In the genomic region with DNA sequence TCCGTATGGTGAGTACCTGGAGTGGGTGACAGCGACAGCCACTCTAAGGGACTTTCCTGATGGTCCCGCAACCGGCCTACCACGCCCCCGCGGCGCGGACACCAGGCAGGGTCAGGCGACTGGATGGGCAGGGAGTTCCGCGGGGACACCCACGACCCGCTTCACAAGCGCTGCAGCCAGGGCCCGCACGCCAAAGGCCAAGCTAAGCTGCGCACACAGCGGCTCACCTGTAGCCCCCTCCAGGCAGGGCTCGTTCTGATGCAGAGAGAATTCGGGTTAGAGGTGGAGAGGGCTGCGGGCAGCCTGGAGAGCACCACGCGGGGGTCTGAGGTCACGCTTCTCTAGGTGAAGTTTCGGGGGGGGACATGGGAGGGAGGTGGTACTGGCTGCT, we compare ENCODE assay signal across 7 mouse cellular contexts. TPM values are rescaled to one million over a fixed set of nuclear protein-coding genes. Genes with fewer than 3 reads are reported as not detected.
DNase-seq lines count a peak whose midpoint lies in the region; ATAC-seq and TF ChIP-seq lines count a peak whose summit lies in the region.

No protein-coding gene starts in this region.

- TF ChIP-seq CTCF in stomach, postnatal 0 days (IDR thresholded peaks at IDR 0.05; ENCODE audit: low read depth): no peak

- TF ChIP-seq EP300 in stomach, postnatal 0 days (optimal IDR thresholded peaks at IDR 0.05): no peak

- H3K4me2 ChIP-seq in forebrain, embryonic 12.5 days: peak overlapping the region; percentile 91
- H3K4me2 ChIP-seq in liver, embryonic 12.5 days: peak overlapping the region; percentile 88
- H3K4me2 ChIP-seq in stomach, postnatal 0 days (replicated peaks; ENCODE audit: low read depth): peak overlapping the region; percentile 96

- 2% methylated on average over 26 of the region's 26 CpGs for whole genome bisulfite sequencing in forebrain, embryonic 12.5 days
- WGBS in liver, embryonic 12.5 days (ENCODE audit: insufficient replicate concordance): 5% methylated on average over 26 of the region's 26 CpGs
- WGBS in stomach, postnatal 0 days: 5% methylated on average over 26 of the region's 26 CpGs

- peaks cover 8% of the 10 kb centered on the region for H3K36me3 ChIP-seq in megakaryocyte, embryonic 14.5 days (replicated peaks; ENCODE audit: low read length)
- H3K36me3 ChIP-seq in forebrain, embryonic 12.5 days (replicated peaks): no peaks in the 10 kb centered on the region
- no peaks in the 10 kb centered on the region for H3K36me3 ChIP-seq in liver, embryonic 12.5 days
- H3K36me3 ChIP-seq in stomach, postnatal 0 days (ENCODE audit: control insufficient read depth, insufficient read depth, low read length): no peaks in the 10 kb centered on the region

- peak overlapping the region; percentile 93 for H3K4me3 ChIP-seq in megakaryocyte, embryonic 14.5 days (replicated peaks)
- peak overlapping the region; percentile 51 for H3K4me3 ChIP-seq in forebrain, embryonic 12.5 days (replicated peaks)
- H3K4me3 ChIP-seq in liver, embryonic 12.5 days: peak overlapping the region; percentile 61
- H3K4me3 ChIP-seq in stomach, postnatal 0 days (ENCODE audit: low read depth, low read length): peak overlapping the region; percentile 50

- H3K9ac ChIP-seq in forebrain, embryonic 12.5 days: peak overlapping the region; percentile 48
- H3K9ac ChIP-seq in liver, embryonic 12.5 days: peak overlapping the region; percentile 59
- H3K9ac ChIP-seq in stomach, postnatal 0 days (ENCODE audit: low read length): peak overlapping the region; percentile 52

- peaks cover 29% of the 10 kb centered on the region for H3K27me3 ChIP-seq in megakaryocyte, embryonic 14.5 days (replicated peaks)
- H3K27me3 ChIP-seq in forebrain, embryonic 12.5 days: peaks cover 61% of the 10 kb centered on the region
- H3K27me3 ChIP-seq in liver, embryonic 12.5 days (replicated peaks): peaks cover 68% of the 10 kb centered on the region
- no peaks in the 10 kb centered on the region for H3K27me3 ChIP-seq in stomach, postnatal 0 days (ENCODE audit: control insufficient read depth, insufficient read depth, low read length)

- H3K4me1 ChIP-seq in megakaryocyte, embryonic 14.5 days: peaks cover 64% of the 10 kb centered on the region
- peaks cover 25% of the 10 kb centered on the region for H3K4me1 ChIP-seq in forebrain, embryonic 12.5 days
- H3K4me1 ChIP-seq in liver, embryonic 12.5 days: peaks cover 38% of the 10 kb centered on the region
- H3K4me1 ChIP-seq in stomach, postnatal 0 days (replicated peaks; ENCODE audit: control insufficient read depth, insufficient read depth): no peaks in the 10 kb centered on the region

- no peak for DNase-seq in stomach, postnatal 0 days (ENCODE audit: low spot score)
- DNase-seq in gastrocnemius, postnatal 14 days: no peak
- DNase-seq in layer of hippocampus, postnatal 14 days (ENCODE audit: low spot score in 2 of 2): no peak

- ATAC-seq in megakaryocyte, adult 5-6 weeks (ENCODE audit: poor library complexity, severe bottlenecking): no peak
- peak; percentile 44; the same call in 1 of the 2 replicates for ATAC-seq in forebrain, embryonic 12.5 days (ENCODE audit: low FRiP score)
- ATAC-seq in liver, embryonic 12.5 days: no peak
- no peak; the same call in 1 of the 2 replicates for ATAC-seq in stomach, postnatal 0 days (ENCODE audit: low FRiP score, low TSS enrichment)

- H3K27ac ChIP-seq in forebrain, embryonic 12.5 days: no peak overlapping the region
- no peak overlapping the region for H3K27ac ChIP-seq in liver, embryonic 12.5 days
- no peak overlapping the region for H3K27ac ChIP-seq in stomach, postnatal 0 days (replicated peaks)

- H3K9me3 ChIP-seq in megakaryocyte, embryonic 14.5 days: peaks cover 8% of the 10 kb centered on the region
- no peaks in the 10 kb centered on the region for H3K9me3 ChIP-seq in forebrain, embryonic 12.5 days
- H3K9me3 ChIP-seq in liver, embryonic 12.5 days (replicated peaks): no peaks in the 10 kb centered on the region
- H3K9me3 ChIP-seq in stomach, postnatal 0 days (ENCODE audit: control insufficient read depth, low read length): no peaks in the 10 kb centered on the region

- intact Hi-C loops in gastrocnemius, postnatal 14 days (cut with DNase I; ENCODE audit: low total_unique reads): no loop called here

RNA-seq across cellular contexts. Expression of gene Gchfr, which starts 0.3 kb away (rescaled TPM):
- polyA plus RNA-seq in megakaryocyte, embryonic 14.5 days (2012; ENCODE audit: insufficient read depth, low replicate concordance): 31.5 and 35.5 TPM in 2 replicates
- not detected in 2 replicates for total RNA-seq in megakaryocyte, adult 5-6 weeks (2015)
- not detected in 2 replicates for total RNA-seq in megakaryocyte, adult 5-6 weeks (2017)
- polyA plus RNA-seq in forebrain, embryonic 12.5 days (2016; fragmentation: Nextera tagmentation; extraction: Ambion mirVana): 2.2 and 2.3 TPM in 2 replicates
- polyA plus RNA-seq in liver, embryonic 12.5 days (2016; fragmentation: Nextera tagmentation; extraction: Ambion mirVana): 28.5 and 31.8 TPM in 2 replicates
- 1.3 and 1.5 TPM in 2 replicates for polyA plus RNA-seq in stomach, postnatal 0 days (2015; fragmentation: Nextera tagmentation; extraction: Ambion mirVana)
- under 1 TPM in 1 of 2 experiments, not detected in 1; 0.57 TPM for total RNA-seq in gastrocnemius, postnatal 14 days (2021)
- not detected for total RNA-seq in layer of hippocampus, postnatal 14 days (2021)

RNA-seq across cellular contexts. Expression of gene Gm14137, which starts 6.4 kb away (rescaled TPM):
- not detected in 2 replicates for polyA plus RNA-seq in megakaryocyte, embryonic 14.5 days (2012; ENCODE audit: insufficient read depth, low replicate concordance)
- total RNA-seq in megakaryocyte, adult 5-6 weeks (2015): not detected in 2 replicates
- total RNA-seq in megakaryocyte, adult 5-6 weeks (2017): not detected in 2 replicates
- polyA plus RNA-seq in forebrain, embryonic 12.5 days (2016; fragmentation: Nextera tagmentation; extraction: Ambion mirVana): 1.0 and 1.5 TPM in 2 replicates
- polyA plus RNA-seq in liver, embryonic 12.5 days (2016; fragmentation: Nextera tagmentation; extraction: Ambion mirVana): 0.26 and 0.35 TPM in 2 replicates
- 4.3 and 4.9 TPM in 2 replicates for polyA plus RNA-seq in stomach, postnatal 0 days (2015; fragmentation: Nextera tagmentation; extraction: Ambion mirVana)
- total RNA-seq in gastrocnemius, postnatal 14 days (2021): under 1 TPM in 1 of 2 experiments, not detected in 1; 0.06 TPM
- not detected for total RNA-seq in layer of hippocampus, postnatal 14 days (2021)

RNA-seq across cellular contexts. Expression of gene Rmdn3, which starts 11.0 kb away (rescaled TPM):
- polyA plus RNA-seq in megakaryocyte, embryonic 14.5 days (2012; ENCODE audit: insufficient read depth, low replicate concordance): 4.6 and 12.9 TPM in 2 replicates
- 7.0 and 10.7 TPM in 2 replicates for total RNA-seq in megakaryocyte, adult 5-6 weeks (2015)
- total RNA-seq in megakaryocyte, adult 5-6 weeks (2017): 15.1 and 20.2 TPM in 2 replicates
- 43.6 and 48.7 TPM in 2 replicates for polyA plus RNA-seq in forebrain, embryonic 12.5 days (2016; fragmentation: Nextera tagmentation; extraction: Ambion mirVana)
- 62.2 and 64.1 TPM in 2 replicates for polyA plus RNA-seq in liver, embryonic 12.5 days (2016; fragmentation: Nextera tagmentation; extraction: Ambion mirVana)
- polyA plus RNA-seq in stomach, postnatal 0 days (2015; fragmentation: Nextera tagmentation; extraction: Ambion mirVana): 40.1 and 40.5 TPM in 2 replicates
- total RNA-seq in gastrocnemius, postnatal 14 days (2021): 1 to 10 TPM; 4.8 to 5.5 TPM
- 10 to 100 TPM; 46.5 to 55.6 TPM for total RNA-seq in layer of hippocampus, postnatal 14 days (2021)

RNA-seq across cellular contexts. Expression of gene Zfyve19, which starts 40.6 kb away (rescaled TPM):
- 2.9 and 19.5 TPM in 2 replicates for polyA plus RNA-seq in megakaryocyte, embryonic 14.5 days (2012; ENCODE audit: insufficient read depth, low replicate concordance)
- total RNA-seq in megakaryocyte, adult 5-6 weeks (2015): 16.4 and 21.6 TPM in 2 replicates
- total RNA-seq in megakaryocyte, adult 5-6 weeks (2017): 30.7 and 39.8 TPM in 2 replicates
- polyA plus RNA-seq in forebrain, embryonic 12.5 days (2016; fragmentation: Nextera tagmentation; extraction: Ambion mirVana): 45.9 and 51.1 TPM in 2 replicates
- 27.7 and 29.9 TPM in 2 replicates for polyA plus RNA-seq in liver, embryonic 12.5 days (2016; fragmentation: Nextera tagmentation; extraction: Ambion mirVana)
- 28.5 and 30.9 TPM in 2 replicates for polyA plus RNA-seq in stomach, postnatal 0 days (2015; fragmentation: Nextera tagmentation; extraction: Ambion mirVana)
- total RNA-seq in gastrocnemius, postnatal 14 days (2021): 10 to 100 TPM; 10.6 to 11.6 TPM
- total RNA-seq in layer of hippocampus, postnatal 14 days (2021): 10 to 100 TPM; 33.7 to 38.0 TPM

RNA-seq across cellular contexts. Expression of gene Dnajc17, which starts 40.7 kb away (rescaled TPM):
- polyA plus RNA-seq in megakaryocyte, embryonic 14.5 days (2012; ENCODE audit: insufficient read depth, low replicate concordance): 2.4 and 23.7 TPM in 2 replicates
- 22.8 and 24.1 TPM in 2 replicates for total RNA-seq in megakaryocyte, adult 5-6 weeks (2015)
- total RNA-seq in megakaryocyte, adult 5-6 weeks (2017): 46.7 and 50.7 TPM in 2 replicates
- polyA plus RNA-seq in forebrain, embryonic 12.5 days (2016; fragmentation: Nextera tagmentation; extraction: Ambion mirVana): 26.0 and 26.7 TPM in 2 replicates
- 11.6 and 13.2 TPM in 2 replicates for polyA plus RNA-seq in liver, embryonic 12.5 days (2016; fragmentation: Nextera tagmentation; extraction: Ambion mirVana)
- 11.7 and 12.5 TPM in 2 replicates for polyA plus RNA-seq in stomach, postnatal 0 days (2015; fragmentation: Nextera tagmentation; extraction: Ambion mirVana)
- total RNA-seq in gastrocnemius, postnatal 14 days (2021): 1 to 10 TPM; 8.2 to 8.9 TPM
- 10 to 100 TPM; 16.9 to 18.8 TPM for total RNA-seq in layer of hippocampus, postnatal 14 days (2021)
